Mouse (Mus musculus) brown adipose tissue, adult 24 weeks (tissue): ENCODE data around the gene Alpk1. TPM values are rescaled to one million over a fixed set of nuclear protein-coding genes. Genes with fewer than 3 reads are reported as not detected.

Experiments
- H3K27ac ChIP-seq: fragments of 200-500 bp; replicated peaks from 2 replicates; pipeline ENCODE4 v1.5.1; 2012; ENCODE audit warnings: low read depth, mild to moderate bottlenecking, low read length
- H3K4me1 ChIP-seq: fragments of 200-500 bp; 2 replicates; pipeline ENCODE4 v1.6.1; 2012; ENCODE audit warnings: low read length, mixed read lengths; ENCODE audit not compliant: control insufficient read depth, insufficient read depth, insufficient read length
- H3K4me3 ChIP-seq: fragments of 200-500 bp; 2 replicates; pipeline ENCODE4 v1.5.1; 2012; ENCODE audit warnings: low read depth, mild to moderate bottlenecking, low read length, moderate library complexity; ENCODE audit not compliant: insufficient read depth
- polyA plus RNA-seq: library from polyadenylated mRNA; stranded (reverse); fragments of >200 nt; gene quantifications from 2 replicates; pipeline ENCODE4 v1.2.4, GENCODE M21; 2012; ENCODE audit not compliant: missing spikeins, insufficient read depth, insufficient read length

Gene Alpk1
- polyA plus RNA-seq, 1 experiment: 0.63 TPM

GRCm38 (mm10) chr3:127625701-127626399, 154.5 kb downstream of the Alpk1 start:
- peak overlapping the region; percentile 39; the same call in 1 of the 2 replicates for H3K4me3 ChIP-seq
- no peak overlapping the region for H3K27ac ChIP-seq
- peaks cover 7% of the 10 kb centered on the region for H3K4me1 ChIP-seq

GRCm38 (mm10) chr3:127625296-127625695, 155.0 kb downstream of the Alpk1 start:
- H3K4me1 ChIP-seq: peaks cover 7% of the 10 kb centered on the region
- peak overlapping the region; percentile 39; the same call in 1 of the 2 replicates for H3K4me3 ChIP-seq

More at GRCm38 (mm10) chr3:127625296-127625695, 155.0 kb downstream of the Alpk1 start:
- no peak overlapping the region for H3K27ac ChIP-seq

Other genes starting within 250 kb of the Alpk1 start
- 14.6 and 17.3 TPM in 2 replicates for gene Larp7, start 227.2 kb downstream of the Alpk1 start, polyA plus RNA-seq
- gene Zgrf1, start 227.0 kb downstream of the Alpk1 start, polyA plus RNA-seq: 0.17 and 0.48 TPM in 2 replicates
- not detected in 2 replicates for gene Neurog2, start 147.4 kb downstream of the Alpk1 start, polyA plus RNA-seq
- 1.8 and 2.0 TPM in 2 replicates for gene Tifa, start 9.3 kb upstream of the Alpk1 start, polyA plus RNA-seq
- gene Ap1ar, start 57.0 kb upstream of the Alpk1 start, polyA plus RNA-seq: 13.1 and 25.0 TPM in 2 replicates
- 30.4 and 55.1 TPM in 2 replicates for gene Fam241a, start 115.8 kb upstream of the Alpk1 start, polyA plus RNA-seq